Mouse (Mus musculus) thymus, adult 2 months (tissue): ENCODE measurements at regions not wholly inside any gene's neighbourhood (a gene's known extent, or its start where the extent isn't known, plus 50 kb on each side); places are given as distances from the start of the nearest gene placed in this dataset.

Experiments
- CTCF ChIP-seq: fragments of 200-500 bp; IDR thresholded peaks from 2 replicates; pipeline ENCODE4 v1.5.1; 2012; ENCODE audit warnings: mild to moderate bottlenecking, control low read depth, low read length, moderate library complexity, borderline replicate concordance; ENCODE audit not compliant: control insufficient read depth, poor library complexity, insufficient read depth; ENCODE audit errors: extremely low read depth
- POLR2A ChIP-seq: fragments of 200-500 bp; IDR thresholded peaks from 2 replicates; pipeline ENCODE4 v1.6.1; 2012; ENCODE audit warnings: mild to moderate bottlenecking, low read length, control low read depth, moderate library complexity; ENCODE audit not compliant: control insufficient read depth, poor library complexity, insufficient read depth; ENCODE audit errors: extremely low read depth

DNA sequence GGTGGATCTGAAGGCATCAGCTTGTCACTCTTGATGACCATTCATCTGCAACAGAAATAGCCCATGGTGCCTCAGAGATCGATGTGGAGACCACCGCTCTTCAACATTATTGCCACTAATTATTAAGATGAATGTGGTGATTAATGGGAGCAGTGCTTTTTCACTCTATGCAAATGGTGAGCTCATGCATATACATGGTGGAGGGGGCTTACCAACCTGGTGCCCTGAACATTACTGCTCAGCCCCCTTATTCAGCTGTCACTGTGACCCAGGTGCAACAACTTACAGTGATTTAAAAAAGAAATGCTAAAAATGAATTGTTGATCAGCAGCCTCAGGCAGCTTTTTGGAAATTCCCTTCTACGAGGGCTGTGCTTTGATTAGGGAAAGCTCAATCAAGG is 334.9 kb upstream of the Meis1 start:
- TF ChIP-seq POLR2A (no peak), CTCF (no peak)
